ENCODE assay signal across 9 mouse cellular contexts in the genomic region with DNA sequence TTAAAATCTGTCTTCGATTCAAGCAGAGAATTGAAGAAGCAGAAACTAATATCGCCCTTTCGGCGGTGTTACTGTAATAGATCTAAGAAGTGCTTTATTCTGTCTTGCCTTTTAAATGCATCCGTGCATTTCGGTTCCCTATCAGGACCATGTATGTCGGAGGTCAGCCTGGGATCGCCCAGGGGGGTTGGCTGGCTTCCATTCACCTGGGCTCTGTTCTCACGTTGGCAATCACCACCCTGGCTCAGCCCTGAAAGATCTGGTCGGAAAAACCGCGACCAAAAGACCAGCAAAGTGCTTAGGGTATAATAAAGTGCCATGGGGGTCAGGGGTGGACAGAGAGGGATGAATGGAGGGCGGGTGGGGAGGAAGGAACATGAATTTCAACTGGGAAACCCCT. TPM values are rescaled to one million over a fixed set of nuclear protein-coding genes. Genes with fewer than 3 reads are reported as not detected.
A peak's percentile ranks its signal among the peaks of the same experiment; 100 is the strongest.
DNase-seq lines count a peak whose midpoint lies in the region; ATAC-seq and TF ChIP-seq lines count a peak whose summit lies in the region.
"Had no signal": no experiment of that assay in that cellular context is flagged by ENCODE, and none has a peak within 500 bp of the region (broad histone marks: within the 10 kb centered on the region; RNA-seq: fewer than 3 reads in every experiment).

No protein-coding gene starts in this region.

- no peak for DNase-seq in heart, postnatal 36 days
- DNase-seq in cerebellum, postnatal 14 days: peak; percentile 83 to 84
- no peak for DNase-seq in liver, postnatal 0 days
- DNase-seq in B cell, adult 2 months: no peak
- no peak for DNase-seq in MN1 (ENCODE audit: low spot score)
- DNase-seq in thymus, postnatal 0 days (ENCODE audit: low spot score): no peak

- H3K4me3 ChIP-seq in heart, embryonic 15.5 days: peak overlapping the region; percentile 76
- H3K4me3 ChIP-seq in hindbrain, embryonic 16.5 days (ENCODE audit: low read length): peak overlapping the region; percentile 89
- H3K4me3 ChIP-seq in liver, postnatal 0 days (ENCODE audit: low read depth, low read length): peak overlapping the region; percentile 62

- H3K36me3 ChIP-seq in heart, embryonic 15.5 days: no peaks in the 10 kb centered on the region
- H3K36me3 ChIP-seq in hindbrain, embryonic 16.5 days (ENCODE audit: control insufficient read depth, insufficient read depth, low read length): no peaks in the 10 kb centered on the region
- no peaks in the 10 kb centered on the region for H3K36me3 ChIP-seq in liver, postnatal 0 days (replicated peaks; ENCODE audit: insufficient read depth, low read length)

- ATAC-seq in heart, embryonic 15.5 days (replicated peaks; ENCODE audit: insufficient number of reproducible peaks, insufficient read depth, low FRiP score, low read depth): no peak
- ATAC-seq in hindbrain, embryonic 16.5 days: peak; percentile 14; the same call in 1 of the 2 replicates
- no peak for ATAC-seq in liver, postnatal 0 days

- peak overlapping the region; percentile 69 for H3K9ac ChIP-seq in heart, embryonic 15.5 days
- peak overlapping the region; percentile 93 for H3K9ac ChIP-seq in hindbrain, embryonic 16.5 days (ENCODE audit: low read depth, low read length)
- H3K9ac ChIP-seq in liver, postnatal 0 days (replicated peaks): peak overlapping the region; percentile 59; the same call in 1 of the 2 replicates

- intact Hi-C loops in heart, postnatal 36 days (cut with DNase I): no loop called here

- no peaks in the 10 kb centered on the region for H3K9me3 ChIP-seq in heart, embryonic 15.5 days (replicated peaks)
- no peaks in the 10 kb centered on the region for H3K9me3 ChIP-seq in hindbrain, embryonic 16.5 days (ENCODE audit: control insufficient read depth, low read length)
- no peaks in the 10 kb centered on the region for H3K9me3 ChIP-seq in liver, postnatal 0 days (ENCODE audit: low read length)

- TF ChIP-seq EP300 in liver, postnatal 0 days (IDR thresholded peaks at IDR 0.05; ENCODE audit: low read depth): no peak

- peaks cover 41% of the 10 kb centered on the region for H3K27me3 ChIP-seq in heart, embryonic 15.5 days
- H3K27me3 ChIP-seq in hindbrain, embryonic 16.5 days (replicated peaks; ENCODE audit: control insufficient read depth, insufficient read depth, low read length): no peaks in the 10 kb centered on the region
- peaks cover 15% of the 10 kb centered on the region for H3K27me3 ChIP-seq in liver, postnatal 0 days (ENCODE audit: insufficient read depth, low read length)

- no peak overlapping the region for H3K27ac ChIP-seq in heart, embryonic 15.5 days
- H3K27ac ChIP-seq in hindbrain, embryonic 16.5 days (ENCODE audit: low read depth, low read length): peak overlapping the region; percentile 81; the same call in 1 of the 2 replicates
- H3K27ac ChIP-seq in liver, postnatal 0 days (ENCODE audit: low read depth): no peak overlapping the region

- H3K4me2 ChIP-seq in heart, embryonic 15.5 days: peak overlapping the region; percentile 99
- H3K4me2 ChIP-seq in hindbrain, embryonic 16.5 days (ENCODE audit: low read length): peak overlapping the region; percentile 88
- H3K4me2 ChIP-seq in liver, postnatal 0 days (ENCODE audit: low read depth, low read length): peak overlapping the region; percentile 92

- WGBS in heart, embryonic 15.5 days: 21% methylated on average over 13 of the region's 13 CpGs
- WGBS in hindbrain, embryonic 16.5 days: 8% methylated on average over 13 of the region's 13 CpGs
- 20% methylated on average over 13 of the region's 13 CpGs for WGBS in liver, postnatal 0 days (ENCODE audit: insufficient replicate concordance)

- TF ChIP-seq CTCF in liver, postnatal 0 days (IDR thresholded peaks at IDR 0.05; ENCODE audit: low read depth): no peak

- H3K4me1 ChIP-seq in heart, embryonic 15.5 days (replicated peaks): peaks cover 10% of the 10 kb centered on the region
- peaks cover 2% of the 10 kb centered on the region for H3K4me1 ChIP-seq in hindbrain, embryonic 16.5 days (ENCODE audit: control insufficient read depth, insufficient read depth, low read depth, low read length)
- H3K4me1 ChIP-seq in liver, postnatal 0 days (ENCODE audit: insufficient read depth): peaks cover 5% of the 10 kb centered on the region; the same call in 1 of the 2 replicates

RNA-seq across cellular contexts. Expression of a gene that starts 1.3 kb away (rescaled TPM):
- polyA plus RNA-seq in heart, embryonic 15.5 days (2015; fragmentation: Nextera tagmentation; extraction: Ambion mirVana): 2.0 and 2.2 TPM in 2 replicates
- total RNA-seq in heart, postnatal 36 days (2021): 1 to 10 TPM; 3.3 to 9.5 TPM
- 37.1 and 37.2 TPM in 2 replicates for polyA plus RNA-seq in hindbrain, embryonic 16.5 days (2015; fragmentation: Nextera tagmentation; extraction: Ambion mirVana)
- polyA plus RNA-seq in liver, postnatal 0 days (2015; fragmentation: Nextera tagmentation; extraction: Ambion mirVana): 1.1 and 1.4 TPM in 2 replicates
- 8.7 and 9.8 TPM in 2 replicates for polyA plus RNA-seq in thymus, postnatal 0 days (2015; fragmentation: Nextera tagmentation; extraction: Ambion mirVana)
- total RNA-seq: hematopoietic stem cell, adult 5-6 weeks had no signal

Comparison
In these comparisons a context has a peak if more than half of its experiments do, and no peak if none do; other contexts are left out.
1. DNase-seq: peak in cerebellum, postnatal 14 days (2 of 2); none in heart, postnatal 36 days (0 of 2), liver, postnatal 0 days (single experiment), B cell, adult 2 months (0 of 2), MN1 (single experiment) and thymus, postnatal 0 days (single experiment).
2. Peak in every context shown above with its lines, with median percentiles within 50 percentile points of each other: H3K4me2 ChIP-seq, H3K4me3 ChIP-seq and H3K9ac ChIP-seq.